Mouse (Mus musculus) kidney, embryonic 15.5 days (tissue): ENCODE data around the gene Dpagt1. TPM values are rescaled to one million over a fixed set of nuclear protein-coding genes. Genes with fewer than 3 reads are reported as not detected.
"Not testable (repeated sequence)": the region's sequence is repeated elsewhere in the genome, so short reads cannot be mapped to it uniquely, and the experiment has no call there.

Experiments used
- ATAC-seq: fragments of 200-750 bp; cut with Nextera tagmentation; replicated peaks from 2 replicates; pipeline ENCODE4 v1.8.0; 2017; ENCODE audit warnings: moderate TSS enrichment; ENCODE audit not compliant: low FRiP score
- H3K27ac ChIP-seq: fragments of 300-500 bp; sonication (generic); 2 replicates; pipeline ENCODE4 v1.5.1; 2015; ENCODE audit warnings: mild to moderate bottlenecking, inconsistent platforms
- H3K27me3 ChIP-seq: fragments of 300-500 bp; sonication (generic); 2 replicates; pipeline ENCODE4 v1.6.1; 2015; ENCODE audit warnings: inconsistent platforms
- H3K36me3 ChIP-seq: fragments of 300-500 bp; sonication (generic); 2 replicates; pipeline ENCODE4 v1.6.1; 2015; ENCODE audit warnings: inconsistent platforms
- H3K4me1 ChIP-seq: fragments of 300-500 bp; sonication (generic); 2 replicates; pipeline ENCODE4 v1.6.1; 2015; ENCODE audit warnings: inconsistent platforms
- H3K4me2 ChIP-seq: fragments of 300-500 bp; sonication (generic); 2 replicates; pipeline ENCODE4 v1.6.1; 2015; ENCODE audit warnings: moderate library complexity, mild to moderate bottlenecking, inconsistent platforms
- H3K4me3 ChIP-seq: fragments of 300-500 bp; sonication (generic); replicated peaks from 2 replicates; pipeline ENCODE4 v1.5.1; 2015; ENCODE audit warnings: mild to moderate bottlenecking, inconsistent platforms
- H3K9ac ChIP-seq: fragments of 300-500 bp; sonication (generic); 2 replicates; pipeline ENCODE4 v1.6.1; 2015; ENCODE audit warnings: mild to moderate bottlenecking, inconsistent platforms
- H3K9me3 ChIP-seq: fragments of 300-500 bp; sonication (generic); replicated peaks from 2 replicates; pipeline ENCODE4 v1.6.1; 2016; ENCODE audit warnings: inconsistent platforms
- WGBS: fragments of 180-500 bp; shearing (Covaris S2); methylation state at CpG from one replicate; pipeline ENCODE4 v1.1.7; 2015; ENCODE audit warnings: mixed read lengths; 5-methylcytosine and 5-hydroxymethylcytosine counted together
- microRNA-seq: library from miRNA; unstranded; fragments of <30 nt; microRNA quantifications from one replicate; pipeline ENCODE4, GENCODE M21; 2016
- polyA plus RNA-seq: library from polyadenylated mRNA; unstranded; fragments of >200 nt; fragmentation: Nextera tagmentation; extraction: Ambion mirVana; gene quantifications from 2 replicates; pipeline ENCODE4 v1.2.1, GENCODE M21; 2015

Dpagt1 gene
- polyA plus RNA-seq, 1 experiment from 2014 or later, result 46.7 TPM

GRCm38 (mm10) chr9:44373386-44373785, 47.6 kb downstream of the Dpagt1 start:
- ATAC-seq, result no peak
- no peak overlapping the region for H3K4me3 ChIP-seq
- no peaks in the 10 kb centered on the region for H3K36me3 ChIP-seq

GRCm38 (mm10) chr9:44376141-44376540, 50.3 kb downstream of the Dpagt1 start:
- no peak overlapping the region for H3K9ac ChIP-seq
- peaks cover 6% of the 10 kb centered on the region for H3K36me3 ChIP-seq
- no peaks in the 10 kb centered on the region for H3K9me3 ChIP-seq
- no peak overlapping the region for H3K27ac ChIP-seq
- no peaks in the 10 kb centered on the region for H3K27me3 ChIP-seq
- no peak for ATAC-seq
- 89% methylated on average over 6 of the region's 6 CpGs for WGBS
- H3K4me1 ChIP-seq, result peaks cover 21% of the 10 kb centered on the region
- H3K4me2 ChIP-seq, result no peak overlapping the region
- no peak overlapping the region for H3K4me3 ChIP-seq

More at GRCm38 (mm10) chr9:44373386-44373785, 47.6 kb downstream of the Dpagt1 start:
- Histone ChIP-seq H3K9ac (no peak overlapping the region), H3K9me3 (no peaks in the 10 kb centered on the region), H3K27me3 (no peaks in the 10 kb centered on the region), H3K27ac (no peak overlapping the region), H3K4me2 (no peak overlapping the region), H3K4me1 (peaks cover 4% of the 10 kb centered on the region)

DNA sequence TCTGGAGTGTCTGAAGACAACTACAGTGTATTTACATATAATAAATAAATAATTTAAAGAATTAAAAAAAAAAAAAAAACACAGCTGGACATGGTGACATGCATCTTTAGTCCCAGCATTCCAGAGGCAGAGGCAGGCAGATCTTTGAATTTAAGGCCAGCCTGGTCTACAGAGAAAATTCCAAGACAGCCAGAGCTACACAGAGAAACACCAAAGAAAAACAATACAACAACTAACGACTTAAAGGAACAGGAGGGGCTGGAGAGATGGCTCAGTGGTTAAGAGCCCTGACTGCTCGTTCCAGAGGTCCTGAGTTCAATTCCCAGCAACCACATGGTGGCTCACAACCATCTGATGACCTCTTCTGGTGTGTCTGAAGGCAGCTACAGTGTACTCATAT, 51.5 kb downstream of the Dpagt1 start:
- ATAC-seq, H3K9me3 ChIP-seq, H3K4me2 ChIP-seq, H3K4me3 ChIP-seq, H3K27ac ChIP-seq, H3K27me3 ChIP-seq, H3K9ac ChIP-seq: not testable (repeated sequence)
- Histone ChIP-seq H3K4me1 (peaks cover 21% of the 10 kb centered on the region), H3K36me3 (peaks cover 18% of the 10 kb centered on the region)
- 81% methylated on average over 2 of the region's 2 CpGs for WGBS

DNA sequence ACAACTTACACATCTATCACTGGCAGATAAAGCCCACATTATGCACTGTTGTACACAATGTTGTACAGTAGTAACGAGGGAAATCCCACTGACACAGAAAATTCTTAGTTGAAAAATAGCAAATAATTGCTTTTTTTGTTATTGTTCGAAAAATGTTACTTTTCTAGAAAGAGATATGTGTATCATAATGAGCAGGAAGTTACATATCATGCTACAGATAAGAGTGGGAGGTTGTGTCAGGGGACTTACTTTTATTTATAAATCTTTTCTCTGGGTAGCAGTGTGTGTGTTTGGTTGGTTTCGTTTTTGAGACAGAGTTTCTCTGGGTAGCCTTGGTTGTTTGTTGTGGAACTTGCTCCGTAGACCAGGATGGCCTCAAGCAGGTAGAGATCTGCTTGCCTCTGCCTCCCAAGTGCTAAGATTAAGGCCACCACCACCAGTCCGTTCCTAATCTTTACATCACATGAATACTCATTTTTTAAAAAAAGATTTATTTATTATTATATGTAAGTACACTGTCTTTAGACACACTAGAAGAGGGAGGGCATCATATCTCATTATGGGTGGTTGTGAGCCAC, 52.4 kb downstream of the Dpagt1 start:
- Histone ChIP-seq H3K4me3 (peak overlapping the region; percentile 77), H3K9ac (peak overlapping the region; percentile 65), H3K27me3 (no peaks in the 10 kb centered on the region), H3K4me2 (peak overlapping the region; percentile 76), H3K9me3 (no peaks in the 10 kb centered on the region), H3K36me3 (peaks cover 27% of the 10 kb centered on the region), H3K4me1 (peaks cover 21% of the 10 kb centered on the region), H3K27ac (peak overlapping the region; percentile 83)
- WGBS, result 84% methylated on average over 5 of the region's 5 CpGs
- no peak for ATAC-seq

DNA sequence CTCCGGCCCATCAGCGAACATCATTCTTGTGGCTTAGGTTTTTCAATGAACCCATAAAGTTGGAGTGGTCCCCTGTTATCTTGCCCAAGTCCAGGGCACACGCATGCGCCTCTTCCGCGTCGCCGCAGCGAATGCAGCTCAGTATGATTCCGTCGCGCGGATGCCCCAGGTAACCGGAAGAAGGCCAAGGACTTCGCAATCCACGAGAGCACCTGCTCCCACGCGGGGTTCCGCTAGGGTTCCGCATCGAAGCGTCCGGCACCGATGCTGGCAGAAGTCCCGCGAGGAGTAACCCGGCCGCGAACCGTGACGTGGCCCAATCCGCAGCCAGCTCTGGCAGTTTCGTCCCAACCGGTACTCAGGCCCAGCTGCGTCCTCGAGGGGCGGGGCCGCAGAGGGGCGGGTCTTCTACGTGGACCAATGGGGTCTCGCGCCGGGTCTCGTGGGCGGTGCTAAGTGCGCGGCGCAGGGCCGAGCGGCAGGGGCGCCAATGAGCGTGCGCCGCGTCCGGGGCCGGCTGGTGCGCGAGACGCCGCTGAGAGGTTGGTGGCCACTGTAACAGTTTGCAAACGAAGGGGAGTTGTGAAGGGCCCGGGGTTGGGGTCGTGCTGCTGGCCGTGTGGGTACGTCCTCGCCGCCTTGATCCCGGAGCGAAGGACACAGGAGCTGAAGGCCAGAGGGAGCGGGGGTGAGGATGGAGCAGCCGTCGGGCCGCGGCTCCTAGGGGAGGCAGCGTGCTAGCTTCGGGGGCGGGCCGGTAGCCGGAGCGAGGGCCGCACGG, 53.4 kb downstream of the Dpagt1 start, which contains the start of gene Hyou1:
TSS of gene Hyou1 (plus strand) at position 437 of the 781 bp plus-strand sequence.
- peaks cover 21% of the 10 kb centered on the region for H3K4me1 ChIP-seq
- peak; percentile 98 for ATAC-seq
- peaks cover 37% of the 10 kb centered on the region for H3K36me3 ChIP-seq
- no peaks in the 10 kb centered on the region for H3K9me3 ChIP-seq
- under 1% methylated on average over 83 of the region's 83 CpGs for WGBS
- peak within 1 kb of the TSS; percentile 87 for H3K27ac ChIP-seq
- H3K27me3 ChIP-seq, result no peaks in the 10 kb centered on the region
- peak within 1 kb of the TSS; percentile 91 for H3K9ac ChIP-seq
- H3K4me2 ChIP-seq, result peak within 1 kb of the TSS; percentile 76
- peak within 1 kb of the TSS; percentile 77 for H3K4me3 ChIP-seq

DNA sequence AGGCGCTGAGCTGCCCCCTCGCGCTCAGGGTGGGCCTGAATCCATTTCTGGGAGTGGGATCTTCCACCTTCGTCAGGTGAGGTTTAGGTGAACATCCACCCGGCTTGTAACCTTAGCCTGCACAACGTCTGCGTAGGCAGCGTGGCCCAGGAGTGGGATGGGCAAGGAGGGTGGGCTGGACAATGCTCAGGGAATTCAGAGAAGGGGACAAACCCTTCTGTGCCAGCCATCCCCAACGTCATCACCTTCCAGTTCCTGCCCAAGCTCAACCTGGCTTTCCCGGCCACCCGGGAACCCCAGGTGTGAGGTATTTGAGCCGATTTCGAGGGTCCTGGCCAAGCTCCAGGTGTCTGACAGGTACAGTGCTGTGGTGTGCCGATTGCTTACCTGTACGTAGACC, 54.0 kb downstream of the Dpagt1 start:
- 9% methylated on average over 15 of the region's 15 CpGs for WGBS
- Histone ChIP-seq H3K4me1 (peaks cover 21% of the 10 kb centered on the region), H3K9me3 (no peaks in the 10 kb centered on the region), H3K27me3 (no peaks in the 10 kb centered on the region), H3K9ac (peak overlapping the region; percentile 91), H3K4me3 (peak overlapping the region; percentile 77), H3K4me2 (peak overlapping the region; percentile 76), H3K27ac (peak overlapping the region; percentile 87), H3K36me3 (peaks cover 43% of the 10 kb centered on the region)
- ATAC-seq, result peak; percentile 27

Small RNA genes lying within 50 kb of the gene (microRNA-seq; reads per million reads assigned to microRNA genes)
- not detected for gene Gm44335

Other genes with a start within 250 kb of the Dpagt1 start
- gene Mfrp, start 224.3 kb upstream of the Dpagt1 start, polyA plus RNA-seq, result 0.13 TPM in 1 of 2 replicates, not detected in the other
- gene C1qtnf5, start 218.8 kb upstream of the Dpagt1 start, polyA plus RNA-seq, result 4.5 and 5.2 TPM in 2 replicates
- gene Gm49380, start 212.5 kb upstream of the Dpagt1 start, polyA plus RNA-seq, result 0.17 and 0.21 TPM in 2 replicates
- gene Rnf26, start 212.5 kb upstream of the Dpagt1 start, polyA plus RNA-seq, result 70.9 and 78.3 TPM in 2 replicates
- 44.2 and 47.0 TPM in 2 replicates for gene Mcam, start 191.6 kb upstream of the Dpagt1 start, polyA plus RNA-seq
- 18.6 and 22.9 TPM in 2 replicates for gene Cbl, start 92.0 kb upstream of the Dpagt1 start, polyA plus RNA-seq
- gene Ccdc153, start 85.3 kb upstream of the Dpagt1 start, polyA plus RNA-seq, result not detected in 2 replicates
- 7.8 and 8.5 TPM in 2 replicates for gene Pdzd3, start 74.5 kb upstream of the Dpagt1 start, polyA plus RNA-seq
- gene Nlrx1, start 57.4 kb upstream of the Dpagt1 start, polyA plus RNA-seq, result 6.5 and 7.9 TPM in 2 replicates
- 2.5 and 3.4 TPM in 2 replicates for gene Abcg4, start 37.4 kb upstream of the Dpagt1 start, polyA plus RNA-seq
- gene Hinfp, start 20.3 kb upstream of the Dpagt1 start, polyA plus RNA-seq, result 27.1 and 27.9 TPM in 2 replicates
- gene C2cd2l, start 5.7 kb upstream of the Dpagt1 start, polyA plus RNA-seq, result 6.6 and 8.8 TPM in 2 replicates
- gene H2afx, start 8.7 kb downstream of the Dpagt1 start, polyA plus RNA-seq, result 390 and 426 TPM in 2 replicates
- 126 and 145 TPM in 2 replicates for gene Hmbs, start 18.2 kb downstream of the Dpagt1 start, polyA plus RNA-seq
- gene Vps11, start 35.7 kb downstream of the Dpagt1 start, polyA plus RNA-seq, result 30.4 and 32.9 TPM in 2 replicates
- gene Hyou1, start 53.5 kb downstream of the Dpagt1 start, polyA plus RNA-seq, result 43.9 and 48.2 TPM in 2 replicates
- gene Slc37a4, start 70.8 kb downstream of the Dpagt1 start, polyA plus RNA-seq, result 47.5 and 48.4 TPM in 2 replicates
- gene Rps25, start 81.1 kb downstream of the Dpagt1 start, polyA plus RNA-seq, result 1,882 and 2,019 TPM in 2 replicates
- gene Trappc4, start 81.6 kb downstream of the Dpagt1 start, polyA plus RNA-seq, result 135 and 138 TPM in 2 replicates
- 29.1 and 30.9 TPM in 2 replicates for gene Ccdc84, start 92.5 kb downstream of the Dpagt1 start, polyA plus RNA-seq
- gene Foxr1, start 115.1 kb downstream of the Dpagt1 start, polyA plus RNA-seq, result not detected in 2 replicates
- gene Upk2, start 129.0 kb downstream of the Dpagt1 start, polyA plus RNA-seq, result 0.60 and 2.5 TPM in 2 replicates
- gene Bcl9l, start 156.8 kb downstream of the Dpagt1 start, polyA plus RNA-seq, result 11.3 and 11.7 TPM in 2 replicates
- not detected in 2 replicates for gene Cxcr5, start 235.9 kb downstream of the Dpagt1 start, polyA plus RNA-seq